Mouse (Mus musculus) stomach, embryonic 14.5 days (tissue): Measurements from ENCODE around the gene Chrnb1. TPM values are rescaled to one million over a fixed set of nuclear protein-coding genes. Genes with fewer than 3 reads are reported as not detected.
A peak's percentile ranks its signal among the peaks of the same experiment; 100 is the strongest.

ENCODE experiments used
- ATAC-seq: fragments of 200-750 bp; cut with Nextera tagmentation; 2 replicates; pipeline ENCODE4 v1.8.0; 2017; ENCODE audit warnings: low read depth, moderate TSS enrichment; ENCODE audit not compliant: insufficient number of reproducible peaks, insufficient read depth, low FRiP score
- H3K27ac ChIP-seq: fragments of 300-500 bp; sonication (generic); 2 replicates; pipeline ENCODE4 v1.5.1; 2014; ENCODE audit warnings: mild to moderate bottlenecking, low read length, moderate library complexity, mixed read lengths
- H3K27me3 ChIP-seq: fragments of 300-500 bp; sonication (generic); 2 replicates; pipeline ENCODE4 v1.6.1; 2014; ENCODE audit warnings: low read length, control low read depth, mixed read lengths; ENCODE audit not compliant: control insufficient read depth, insufficient read depth
- H3K36me3 ChIP-seq: fragments of 300-500 bp; sonication (generic); 2 replicates; pipeline ENCODE4 v1.6.1; 2014; ENCODE audit warnings: mild to moderate bottlenecking, control low read depth, low read length, moderate library complexity, mixed read lengths; ENCODE audit not compliant: control insufficient read depth, insufficient read depth
- H3K4me1 ChIP-seq: fragments of 300-500 bp; sonication (generic); 2 replicates; pipeline ENCODE4 v1.6.1; 2014; ENCODE audit warnings: low read length, control low read depth, mixed read lengths; ENCODE audit not compliant: control insufficient read depth, insufficient read depth
- H3K4me2 ChIP-seq: fragments of 300-500 bp; sonication (generic); replicated peaks from 2 replicates; pipeline ENCODE4 v1.6.1; 2014; ENCODE audit warnings: low read depth, low read length, control low read depth
- H3K4me3 ChIP-seq: fragments of 300-500 bp; sonication (generic); 2 replicates; pipeline ENCODE4 v1.5.1; 2014; ENCODE audit warnings: low read depth, low read length, control low read depth
- H3K9ac ChIP-seq: fragments of 300-500 bp; sonication (generic); replicated peaks from 2 replicates; pipeline ENCODE4 v1.6.1; 2014; ENCODE audit warnings: low read depth, mild to moderate bottlenecking, control low read depth, low read length, moderate library complexity, mixed read lengths
- H3K9me3 ChIP-seq: fragments of 300-500 bp; sonication (generic); 2 replicates; pipeline ENCODE4 v1.6.1; 2016; ENCODE audit warnings: low read depth, low read length, control low read depth; ENCODE audit not compliant: control insufficient read depth
- WGBS: fragments of 180-500 bp; shearing (Covaris S2); extraction: QIAGEN DNeasy Blood & Tissue Kit; methylation state at CpG from one replicate; pipeline ENCODE4 v1.1.7; 2014; 5-methylcytosine and 5-hydroxymethylcytosine counted together
- polyA plus RNA-seq: library from polyadenylated mRNA; unstranded; fragments of >200 nt; fragmentation: Nextera tagmentation; extraction: Ambion mirVana; gene quantifications from 2 replicates; pipeline ENCODE4 v1.2.1, GENCODE M21; 2014

Gene Chrnb1
- polyA plus RNA-seq, 1 experiment from 2014 or later: 6.7 TPM

DNA sequence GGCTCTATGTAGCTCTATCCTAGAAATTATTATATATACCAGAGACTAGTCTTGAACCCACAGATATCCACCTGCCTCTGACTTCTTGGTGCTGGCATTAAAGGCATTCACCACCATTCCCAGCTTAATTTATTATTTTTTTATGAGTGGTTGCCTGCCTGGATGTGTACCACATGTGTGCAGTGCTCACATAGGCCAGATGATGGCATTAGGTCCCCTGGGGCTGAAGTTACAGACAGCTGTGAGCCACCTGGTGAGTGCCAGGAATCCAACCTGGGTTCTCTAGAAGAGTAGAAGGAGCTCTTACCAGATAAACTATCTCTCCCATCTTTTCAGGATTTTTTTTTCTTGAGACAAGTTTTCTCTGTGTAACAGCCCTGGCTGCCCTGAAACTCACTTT lies 14.5 kb upstream of the Chrnb1 start:
- no peaks in the 10 kb centered on the region for H3K36me3 ChIP-seq
- H3K4me1 ChIP-seq: no peaks in the 10 kb centered on the region
- H3K9me3 ChIP-seq: no peaks in the 10 kb centered on the region; the same call in 1 of the 2 replicates
- no peak overlapping the region for H3K9ac ChIP-seq
- H3K27ac ChIP-seq: no peak overlapping the region
- no peak overlapping the region for H3K4me2 ChIP-seq
- no peak for ATAC-seq
- 0 out of 2 replicates have a peak, but pooled peaks cover 3% of the 10 kb centered on the region for H3K27me3 ChIP-seq
- no peak overlapping the region for H3K4me3 ChIP-seq

DNA sequence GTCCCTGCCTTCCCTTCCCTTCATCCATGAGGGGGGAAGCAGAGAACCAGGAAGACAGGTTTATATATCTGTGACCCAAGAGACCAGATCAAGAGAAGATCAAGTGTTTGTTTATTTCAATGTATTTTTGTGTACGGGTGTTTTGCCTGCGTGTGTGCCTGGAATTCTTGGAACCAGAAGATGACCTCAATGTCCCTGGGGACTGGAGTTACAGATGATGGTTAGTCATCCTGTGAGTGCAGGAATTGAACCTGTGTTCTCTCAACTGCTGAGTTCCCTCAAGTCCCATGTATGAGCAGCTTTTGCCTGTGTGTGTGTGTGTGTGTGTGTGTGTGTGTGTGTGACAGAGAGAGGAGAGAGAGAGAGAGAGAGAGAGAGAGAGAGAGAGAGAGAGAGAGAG lies 11.9 kb upstream of the Chrnb1 start:
- Histone ChIP-seq H3K9ac (no peak overlapping the region), H3K4me2 (no peak overlapping the region), H3K4me3 (no peak overlapping the region), H3K4me1 (peaks cover 18% of the 10 kb centered on the region), H3K27me3 (0 out of 2 replicates have a peak, but pooled peaks cover 3% of the 10 kb centered on the region), H3K9me3 (no peaks in the 10 kb centered on the region; the same call in 1 of the 2 replicates), H3K36me3 (no peaks in the 10 kb centered on the region), H3K27ac (no peak overlapping the region)
- WGBS: 73% methylated on average over 2 of the region's 2 CpGs
- no peak for ATAC-seq

DNA sequence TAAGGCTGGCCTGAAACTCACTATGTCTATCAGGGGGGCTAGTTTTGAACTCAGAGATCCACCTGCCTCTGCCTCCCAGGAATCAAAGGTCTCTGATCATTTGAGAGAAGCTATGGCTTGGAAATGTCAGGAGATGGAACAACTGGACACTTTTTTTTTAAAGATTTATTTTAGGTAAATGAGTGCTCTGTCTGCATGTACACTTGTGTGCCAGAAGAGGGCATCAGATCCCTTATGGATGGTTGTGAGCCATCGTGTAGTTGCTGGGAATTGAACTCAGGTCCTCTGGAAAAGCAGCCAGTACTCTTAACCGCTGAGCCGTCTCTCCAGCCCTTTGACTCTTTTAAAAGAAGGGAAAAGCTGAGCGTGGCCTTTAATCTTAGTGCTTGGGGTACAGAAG lies 10.6 kb upstream of the Chrnb1 start:
- WGBS: 72% methylated on average over 4 of the region's 4 CpGs
- no peak overlapping the region for H3K4me2 ChIP-seq
- ATAC-seq: no peak
- no peaks in the 10 kb centered on the region; the same call in 1 of the 2 replicates for H3K9me3 ChIP-seq
- H3K27me3 ChIP-seq: peaks cover 3% of the 10 kb centered on the region; the same call in 1 of the 2 replicates
- H3K4me3 ChIP-seq: no peak overlapping the region
- no peaks in the 10 kb centered on the region for H3K36me3 ChIP-seq
- peaks cover 29% of the 10 kb centered on the region for H3K4me1 ChIP-seq
- H3K9ac ChIP-seq: no peak overlapping the region
- H3K27ac ChIP-seq: no peak overlapping the region

DNA sequence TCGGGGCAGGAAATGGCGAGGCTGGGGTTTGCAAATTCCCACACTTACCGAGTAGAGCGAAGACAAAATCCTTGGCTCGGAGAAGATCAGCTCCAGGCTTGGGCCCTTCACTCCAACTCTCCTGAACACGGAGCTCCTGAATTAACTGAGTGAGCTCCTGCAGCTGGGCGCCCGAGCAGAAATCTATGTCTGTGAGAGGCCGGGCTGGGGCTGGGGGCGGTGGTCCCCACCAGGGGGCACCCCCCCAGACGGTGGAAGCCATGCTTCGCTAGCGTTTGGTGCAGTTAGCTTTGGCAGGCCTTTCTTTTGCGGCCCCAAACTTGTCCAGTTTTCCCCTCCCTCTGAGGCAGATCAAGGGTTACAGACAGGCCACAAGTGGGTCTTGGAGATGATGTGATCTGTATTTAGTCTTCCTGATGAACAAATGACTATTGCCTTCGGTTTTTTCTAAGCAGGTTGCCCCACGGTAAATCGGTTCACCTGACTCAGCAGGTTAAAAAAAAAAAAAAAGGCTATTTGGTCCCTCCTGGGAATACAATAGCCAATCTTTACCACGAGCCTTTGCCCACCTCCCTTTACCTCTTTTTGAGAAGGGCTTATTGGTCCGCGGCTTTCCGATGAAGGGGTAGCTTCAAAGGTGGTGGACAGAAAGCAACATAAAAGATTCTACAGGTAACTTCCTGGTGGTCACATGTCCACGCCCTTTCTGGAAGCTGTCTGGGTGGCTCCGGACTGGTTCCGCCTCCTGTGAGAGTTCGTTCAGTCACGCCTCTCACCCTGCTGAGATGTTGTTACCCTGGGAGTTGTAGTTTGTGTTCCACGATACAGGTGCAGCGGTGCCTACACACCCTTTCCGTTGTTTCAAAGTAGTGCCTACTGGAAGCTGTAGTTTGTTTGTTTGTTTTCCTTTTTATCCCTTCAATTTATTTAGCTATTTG lies 9.5 kb upstream of the Chrnb1 start, which contains the start of gene Tmem102:
TSS of gene Tmem102 (minus strand) at position 653 of the 938 bp plus-strand sequence.
- peak within 1 kb of the TSS; percentile 99 for H3K4me2 ChIP-seq
- peaks cover 34% of the 10 kb centered on the region for H3K4me1 ChIP-seq
- H3K27ac ChIP-seq: no peak within 1 kb of the TSS; the same call in 1 of the 2 replicates
- no peaks in the 10 kb centered on the region for H3K36me3 ChIP-seq
- peak; percentile 48; the same call in 1 of the 2 replicates for ATAC-seq
- no peak within 1 kb of the TSS; the same call in 1 of the 2 replicates for H3K9ac ChIP-seq
- peak within 1 kb of the TSS; percentile 57 for H3K4me3 ChIP-seq
- no peaks in the 10 kb centered on the region for H3K9me3 ChIP-seq
- WGBS: 12% methylated on average over 29 of the region's 29 CpGs
- H3K27me3 ChIP-seq: peaks cover 3% of the 10 kb centered on the region; the same call in 1 of the 2 replicates

DNA sequence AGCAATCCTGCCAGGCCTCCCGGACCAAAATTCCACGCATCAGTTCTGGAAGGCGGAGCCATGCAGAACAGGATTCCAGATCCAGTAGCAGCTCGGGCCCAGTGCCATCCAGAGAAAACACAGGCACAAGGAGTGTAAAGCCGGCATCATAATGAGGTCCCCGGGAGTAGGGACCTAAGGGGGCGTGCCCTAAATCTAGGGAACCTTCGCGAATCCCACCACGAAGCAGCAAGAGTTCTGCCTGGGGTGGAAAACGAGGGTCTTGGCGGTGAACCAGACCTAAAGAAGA lies 8.9 kb upstream of the Chrnb1 start:
- H3K4me1 ChIP-seq: peaks cover 39% of the 10 kb centered on the region
- no peak for ATAC-seq
- 11% methylated on average over 12 of the region's 12 CpGs for WGBS
- H3K4me2 ChIP-seq: peak overlapping the region; percentile 99
- peak overlapping the region; percentile 57 for H3K4me3 ChIP-seq
- H3K9me3 ChIP-seq: no peaks in the 10 kb centered on the region
- H3K36me3 ChIP-seq: no peaks in the 10 kb centered on the region
- no peak overlapping the region; the same call in 1 of the 2 replicates for H3K9ac ChIP-seq
- no peak overlapping the region for H3K27ac ChIP-seq
- H3K27me3 ChIP-seq: peaks cover 3% of the 10 kb centered on the region; the same call in 1 of the 2 replicates

DNA sequence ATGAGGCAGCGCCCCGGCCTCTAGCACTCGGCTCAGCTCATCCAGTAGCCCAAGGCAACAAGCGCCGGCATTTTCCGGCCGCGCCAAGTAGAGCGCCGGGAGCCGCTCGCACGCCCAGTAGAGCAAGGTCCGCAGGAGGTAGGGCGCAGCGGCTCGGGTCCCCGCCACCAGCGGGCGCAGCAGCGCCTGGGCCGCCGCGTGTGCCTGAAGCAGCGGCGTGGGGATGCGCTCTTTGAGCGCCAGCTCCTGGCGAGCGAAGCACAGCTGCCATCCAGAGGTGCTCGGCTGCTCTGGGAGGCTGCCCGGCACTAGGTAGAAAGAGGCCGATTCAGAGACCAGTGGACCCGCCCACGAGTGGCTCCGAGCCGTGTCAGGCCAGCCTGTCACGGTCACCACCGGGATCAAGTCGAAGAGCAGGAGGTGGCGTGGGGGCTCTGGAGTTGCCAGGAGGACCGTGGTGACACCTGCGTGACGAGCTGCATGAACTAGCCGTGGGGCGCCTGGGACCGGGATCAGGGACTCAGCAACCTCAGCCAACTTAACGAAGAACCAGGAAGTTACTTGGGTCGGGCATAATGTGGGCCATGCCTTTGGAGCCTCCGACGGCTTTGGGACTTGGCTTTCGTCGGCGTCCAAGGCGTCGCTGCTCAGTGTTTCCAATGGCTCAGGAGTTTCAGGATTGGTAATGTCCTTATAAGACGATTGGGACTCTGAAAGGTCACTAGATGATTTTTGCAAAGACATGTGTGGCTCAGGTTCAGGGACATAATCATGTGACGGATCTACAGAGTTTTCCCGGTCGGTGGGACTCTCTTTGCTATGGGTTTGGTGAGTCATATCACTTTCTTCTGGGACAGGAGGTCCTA lies 8.3 kb upstream of the Chrnb1 start:
- ATAC-seq: peak; percentile 50
- H3K36me3 ChIP-seq: no peaks in the 10 kb centered on the region
- peaks cover 45% of the 10 kb centered on the region for H3K4me1 ChIP-seq
- H3K27me3 ChIP-seq: peaks cover 3% of the 10 kb centered on the region; the same call in 1 of the 2 replicates
- H3K9ac ChIP-seq: peak overlapping the region; percentile 38; the same call in 1 of the 2 replicates
- peak overlapping the region; percentile 99 for H3K4me2 ChIP-seq
- WGBS: 2% methylated on average over 60 of the region's 60 CpGs
- peak overlapping the region; percentile 44; the same call in 1 of the 2 replicates for H3K27ac ChIP-seq
- H3K4me3 ChIP-seq: peak overlapping the region; percentile 57
- no peaks in the 10 kb centered on the region for H3K9me3 ChIP-seq

DNA sequence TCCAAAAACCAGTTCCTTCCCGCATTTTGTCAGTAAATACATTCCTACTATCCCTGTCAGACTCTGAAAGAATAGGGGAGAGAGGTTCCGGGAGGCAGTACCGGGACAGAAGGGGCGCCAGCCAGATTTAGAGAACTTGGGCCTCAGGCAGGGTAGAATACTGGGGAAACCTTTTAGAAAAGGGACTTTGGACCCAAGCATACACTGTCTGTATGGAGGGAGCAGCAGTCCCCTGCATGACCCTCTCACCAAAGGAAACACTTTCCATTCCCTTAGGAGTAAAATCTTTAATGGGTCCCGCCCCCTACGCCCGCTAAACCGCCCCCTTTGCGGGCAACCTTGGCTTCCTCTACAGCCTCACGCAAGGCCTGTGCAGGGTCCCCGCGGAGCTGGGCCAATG lies 7.6 kb upstream of the Chrnb1 start:
- 0 out of 2 replicates have a peak, but pooled peaks have one; percentile 8 for ATAC-seq
- Histone ChIP-seq H3K36me3 (no peaks in the 10 kb centered on the region), H3K4me3 (peak overlapping the region; percentile 57), H3K27me3 (peaks cover 3% of the 10 kb centered on the region; the same call in 1 of the 2 replicates), H3K4me2 (peak overlapping the region; percentile 99), H3K9me3 (no peaks in the 10 kb centered on the region), H3K4me1 (peaks cover 47% of the 10 kb centered on the region), H3K9ac (peak overlapping the region; percentile 48; the same call in 1 of the 2 replicates), H3K27ac (peak overlapping the region; percentile 44; the same call in 1 of the 2 replicates)
- WGBS: 5% methylated on average over 12 of the region's 12 CpGs

DNA sequence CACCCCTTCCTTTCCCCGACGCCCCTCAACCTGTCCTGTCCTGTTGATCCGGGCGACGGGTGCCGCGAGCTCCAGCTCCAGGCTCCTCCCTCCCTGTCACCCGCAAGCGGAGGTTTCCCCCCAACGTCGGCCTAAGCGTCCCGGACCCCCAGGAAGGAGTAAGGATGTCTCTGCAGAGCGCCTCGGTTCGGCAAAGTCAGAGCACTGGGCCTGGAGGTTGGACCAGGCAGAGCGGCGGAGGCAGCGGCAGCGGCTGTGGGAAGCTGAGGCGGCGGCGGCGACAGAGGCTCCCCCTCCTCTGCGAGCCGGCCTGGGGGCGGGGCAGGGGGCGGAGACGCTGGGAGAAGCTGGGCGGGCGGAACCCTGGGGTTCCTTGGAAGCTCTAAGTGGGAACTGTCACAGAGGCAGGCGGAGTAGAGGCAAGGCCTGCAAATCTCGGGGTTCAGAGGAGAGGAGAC lies 6.9 kb upstream of the Chrnb1 start:
- peak; percentile 24; the same call in 1 of the 2 replicates for ATAC-seq
- WGBS: under 1% methylated on average over 33 of the region's 33 CpGs
- Histone ChIP-seq H3K9ac (peak overlapping the region; percentile 48; the same call in 1 of the 2 replicates), H3K4me1 (peaks cover 47% of the 10 kb centered on the region), H3K9me3 (no peaks in the 10 kb centered on the region), H3K36me3 (no peaks in the 10 kb centered on the region), H3K27me3 (peaks cover 3% of the 10 kb centered on the region; the same call in 1 of the 2 replicates), H3K27ac (no peak overlapping the region), H3K4me2 (peak overlapping the region; percentile 99), H3K4me3 (peak overlapping the region; percentile 57)
